15 mouse cellular contexts compared by ENCODE assay signal in the genomic region with DNA sequence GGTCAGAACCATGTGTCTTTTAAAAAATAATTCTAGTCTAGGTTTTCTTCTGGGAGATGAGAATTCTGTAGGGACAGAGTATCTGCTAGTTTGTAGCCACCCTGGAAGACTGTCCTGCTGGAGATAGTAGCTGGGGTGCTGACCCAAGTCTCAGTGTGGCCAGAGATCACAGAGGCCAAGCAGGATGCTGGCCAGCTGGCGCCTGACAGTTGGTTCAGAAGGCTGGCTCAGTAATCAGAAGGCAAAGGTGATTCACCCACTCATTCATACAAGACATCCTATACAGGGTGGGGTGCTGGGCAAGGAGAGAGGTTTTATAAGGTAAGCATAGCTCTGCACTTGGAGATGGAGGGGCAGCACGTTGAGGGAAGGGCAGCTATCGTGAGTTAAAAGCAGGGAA.
DNase-seq lines count a peak whose midpoint lies in the region; ATAC-seq lines count a peak whose summit lies in the region.
"Had no signal": no experiment of that assay in that cellular context is flagged by ENCODE, and none has a peak within 500 bp of the region (broad histone marks: within the 10 kb centered on the region; RNA-seq: fewer than 3 reads in every experiment).

No protein-coding gene starts in this region.

- H3K9ac ChIP-seq in kidney, embryonic 15.5 days = no peak overlapping the region
- H3K9ac ChIP-seq: heart, embryonic 13.5 days; lung, embryonic 15.5 days; neural tube, embryonic 13.5 days had no signal

- H3K27me3 ChIP-seq in kidney, embryonic 15.5 days = no peaks in the 10 kb centered on the region
- no peaks in the 10 kb centered on the region for H3K27me3 ChIP-seq in midbrain, embryonic 10.5 days (ENCODE audit: low read depth, poor library complexity, severe bottlenecking)
- H3K27me3 ChIP-seq: embryonic facial prominence, embryonic 13.5 days; heart, embryonic 13.5 days; lung, embryonic 15.5 days; neural tube, embryonic 13.5 days had no signal

- 30% methylated on average over 3 of the region's 3 CpGs for WGBS in kidney, embryonic 15.5 days
- 75% methylated on average over 3 of the region's 3 CpGs for whole genome bisulfite sequencing in midbrain, embryonic 10.5 days

- DNase-seq in gastrocnemius, adult 18-20 months (ENCODE audit: low spot score) = peak; percentile 65
- DNase-seq in gastrocnemius, postnatal 4 days (ENCODE audit: low spot score in 2 of 2) = no peak
- peak; percentile 30 for DNase-seq in kidney, adult 9 months
- DNase-seq in gastrocnemius, adult 8-10 months (ENCODE audit: low spot score in 2 of 2) = peak; percentile 41 to 65
- peak; percentile 72 for DNase-seq in skeletal muscle tissue, adult 2 months (ENCODE audit: low read depth, low spot score)
- DNase-seq in layer of hippocampus, postnatal 10 days (ENCODE audit: low spot score in 2 of 2) = no peak
- DNase-seq in midbrain, embryonic 10.5 days (ENCODE audit: low spot score) = no peak
- DNase-seq: cerebellum, adult 11-12 months; cerebellum, postnatal 36 days had no signal

- no peaks in the 10 kb centered on the region for H3K4me1 ChIP-seq in kidney, embryonic 15.5 days
- no peaks in the 10 kb centered on the region; the same call in 1 of the 2 replicates for H3K4me1 ChIP-seq in midbrain, embryonic 10.5 days
- H3K4me1 ChIP-seq: lung, embryonic 15.5 days; neural tube, embryonic 13.5 days had no signal

- H3K27ac ChIP-seq in kidney, embryonic 15.5 days = no peak overlapping the region
- no peak overlapping the region for H3K27ac ChIP-seq in midbrain, embryonic 10.5 days (replicated peaks)
- H3K27ac ChIP-seq: embryonic facial prominence, embryonic 13.5 days; heart, embryonic 13.5 days; lung, embryonic 15.5 days; neural tube, embryonic 13.5 days had no signal

- ATAC-seq in kidney, embryonic 15.5 days (replicated peaks; ENCODE audit: low FRiP score) = no peak

- H3K9me3 ChIP-seq in kidney, embryonic 15.5 days (replicated peaks) = no peaks in the 10 kb centered on the region
- H3K9me3 ChIP-seq in midbrain, embryonic 10.5 days (replicated peaks) = no peaks in the 10 kb centered on the region
- H3K9me3 ChIP-seq: embryonic facial prominence, embryonic 13.5 days; heart, embryonic 13.5 days; lung, embryonic 15.5 days; neural tube, embryonic 13.5 days had no signal

- H3K36me3 ChIP-seq in kidney, embryonic 15.5 days = no peaks in the 10 kb centered on the region
- H3K36me3 ChIP-seq in midbrain, embryonic 10.5 days = no peaks in the 10 kb centered on the region
- H3K36me3 ChIP-seq: embryonic facial prominence, embryonic 13.5 days; lung, embryonic 15.5 days; neural tube, embryonic 13.5 days had no signal

- no peak overlapping the region for H3K4me2 ChIP-seq in kidney, embryonic 15.5 days
- H3K4me2 ChIP-seq: embryonic facial prominence, embryonic 13.5 days; heart, embryonic 13.5 days; liver, embryonic 11.5 days; lung, embryonic 15.5 days; neural tube, embryonic 13.5 days had no signal

- H3K4me3 ChIP-seq in kidney, embryonic 15.5 days (replicated peaks) = no peak overlapping the region
- no peak overlapping the region for H3K4me3 ChIP-seq in midbrain, embryonic 10.5 days
- H3K4me3 ChIP-seq: embryonic facial prominence, embryonic 13.5 days; heart, embryonic 13.5 days; lung, embryonic 15.5 days; neural tube, embryonic 13.5 days had no signal

Comparison
In these comparisons a context has a peak if more than half of its experiments do, and no peak if none do; other contexts are left out.
1. DNase-seq: peak in gastrocnemius, adult 18-20 months (single experiment), kidney, adult 9 months (single experiment), gastrocnemius, adult 8-10 months (2 of 2) and skeletal muscle tissue, adult 2 months (single experiment); none in gastrocnemius, postnatal 4 days (0 of 2), layer of hippocampus, postnatal 10 days (0 of 2) and midbrain, embryonic 10.5 days (single experiment).